Mouse (Mus musculus): ENCODE measurements around the gene Ctxn2. TPM values are rescaled to one million over a fixed set of nuclear protein-coding genes. Genes with fewer than 3 reads are reported as not detected.

Gene Ctxn2
- 34.1 and 35.5 TPM in 2 replicates for polyA plus RNA-seq (2021; fragmentation: Nextera tagmentation)
- long read RNA-seq, experiment 1, partial matches to known transcripts, result 1 of 36 reads
- long read RNA-seq, experiment 1, other reads (novel, unspliced or antisense), result 33 of 36 reads
- long read RNA-seq, experiment 2, partial matches to known transcripts, result 0 of 8 reads
- long read RNA-seq, experiment 2, other reads (novel, unspliced or antisense), result 6 of 8 reads

DNA sequence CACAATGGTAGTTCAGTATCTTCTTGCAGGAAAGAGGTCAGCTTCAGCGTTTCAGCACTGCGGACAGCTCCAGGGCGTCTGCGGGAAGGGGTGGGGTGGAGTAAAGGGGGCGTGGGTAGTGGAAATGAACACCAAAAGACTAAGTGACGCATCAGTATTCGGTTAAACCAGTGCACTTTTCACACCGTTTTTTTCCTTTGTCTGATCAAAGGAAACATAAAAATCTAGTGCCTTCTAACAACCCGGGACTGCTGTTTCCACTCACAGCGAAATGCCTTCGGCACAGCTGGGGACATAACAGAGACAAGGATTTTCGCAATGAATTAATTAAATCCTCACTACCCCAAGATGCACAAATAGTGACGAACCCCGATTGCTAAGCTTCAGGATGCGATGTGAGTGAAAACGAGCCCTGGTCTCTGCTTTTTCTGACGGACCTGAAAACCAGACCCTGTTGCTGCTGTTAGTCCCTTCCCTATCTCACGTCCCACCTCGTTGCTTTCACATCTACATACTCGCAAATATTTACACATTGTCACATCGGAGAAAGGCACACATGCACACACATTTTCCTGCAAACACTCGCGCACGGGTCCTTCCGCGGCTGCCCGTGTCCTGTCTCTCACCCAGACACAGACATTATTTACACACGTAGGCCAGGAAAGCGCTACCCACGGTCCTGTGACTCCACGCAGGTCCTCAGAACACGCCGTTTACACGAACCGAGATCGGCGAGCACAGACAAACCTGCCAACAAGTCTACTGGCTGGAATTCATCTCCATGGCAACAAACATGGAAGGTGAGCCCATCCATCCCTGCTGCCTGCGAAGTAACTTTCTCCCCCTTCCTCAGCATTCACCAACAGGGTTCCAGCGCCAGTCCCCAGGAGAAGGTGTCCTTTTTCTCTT is at the start of gene Ctxn2:
Ctxn2 (plus strand) TSS at position 790 of the 909 bp plus-strand sequence.

DNA sequence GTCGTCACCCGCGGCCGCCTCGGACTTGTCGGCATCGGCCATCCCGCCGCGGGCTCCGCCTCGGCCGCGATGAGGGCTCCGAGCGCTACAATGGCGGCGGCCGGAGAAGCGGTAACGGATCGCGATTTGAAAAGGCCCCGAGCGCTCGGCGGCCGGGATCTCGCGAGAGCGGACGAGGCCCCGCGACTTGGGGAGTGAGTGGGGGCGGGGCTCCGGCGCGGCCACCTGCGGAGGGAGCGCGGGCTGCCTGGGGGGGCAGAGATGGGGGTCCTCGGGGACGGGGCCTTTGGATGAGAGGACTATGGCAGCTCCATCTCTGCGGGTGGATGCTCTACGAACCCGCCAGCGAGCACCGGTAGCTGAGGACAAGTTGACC is 13.0 kb upstream of the Ctxn2 start, which contains the start of gene Myef2:
Myef2 (minus strand) TSS at position 185 of the 376 bp plus-strand sequence.

DNA sequence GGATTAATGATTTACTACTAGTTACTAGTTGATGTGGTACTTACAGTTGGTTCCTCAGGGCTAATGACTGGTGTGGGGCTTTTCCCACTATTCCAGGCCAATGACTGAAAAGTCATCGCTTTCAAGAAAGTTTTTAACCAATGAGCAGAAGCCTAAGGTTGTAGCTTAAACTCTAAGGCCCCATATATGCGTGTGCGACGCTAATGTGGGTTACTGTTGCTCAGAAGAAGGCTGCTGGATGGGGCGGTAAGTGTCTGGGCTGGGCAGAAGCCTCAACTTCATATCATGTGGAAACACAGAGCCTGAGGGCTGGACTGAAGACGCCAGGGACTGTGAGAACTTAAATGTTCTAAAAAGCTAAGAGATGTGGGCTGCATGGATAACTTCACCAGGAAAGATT is 15.9 kb downstream of the Ctxn2 start, which contains the start of gene Slc12a1:
Slc12a1 (plus strand) TSS at position 118 of the 400 bp plus-strand sequence.

Other genes with a start within 250 kb of the Ctxn2 start
- gene Slc24a5, start 68.6 kb upstream of the Ctxn2 start, polyA plus RNA-seq (2021; fragmentation: Nextera tagmentation), result 0.65 and 9.3 TPM in 2 replicates
- 31.5 and 42.3 TPM in 2 replicates for gene Myef2, start 13.0 kb upstream of the Ctxn2 start, polyA plus RNA-seq (2021; fragmentation: Nextera tagmentation)
- 0.03 TPM in 1 of 2 replicates, not detected in the other for gene Slc12a1, start 15.8 kb downstream of the Ctxn2 start, polyA plus RNA-seq (2021; fragmentation: Nextera tagmentation)
- 48.7 and 48.9 TPM in 2 replicates for gene Dut, start 110.5 kb downstream of the Ctxn2 start, polyA plus RNA-seq (2021; fragmentation: Nextera tagmentation)